Mouse (Mus musculus) adrenal gland, postnatal 4 days (tissue): Measurements from ENCODE around the gene Ormdl3. TPM values are rescaled to one million over a fixed set of nuclear protein-coding genes. Genes with fewer than 3 reads are reported as not detected.
"Not testable (repeated sequence)": the region's sequence is repeated elsewhere in the genome, so short reads cannot be mapped to it uniquely, and the experiment has no call there.

Source experiments
- DNase-seq, 2 experiments: peaks; one replicate each; pipeline ENCODE4 v3.0.0; 2021 to 2022; ENCODE audit warnings: low spot score in 2 of 2, mixed read lengths in 2 of 2
- long read RNA-seq, 2 experiments: library from polyadenylated mRNA; stranded (forward); transcript quantifications; one replicate each; pipeline ENCODE4 v2.0.0; 2021
- total RNA-seq, 2 experiments: library from RNA; stranded (reverse); gene quantifications; 2 replicates each; pipeline ENCODE4 v1.2.3; 2021

The Ormdl3 gene
- total RNA-seq: 10 to 100 TPM; 74.7 to 84.1 TPM
- long read RNA-seq, experiment 1, transcript Ormdl3-201 (4 exons, 2,184 nt): major isoform, 41 of 52 reads
- long read RNA-seq, experiment 1, partial matches to known transcripts: 1 of 52 reads
- long read RNA-seq, experiment 1, other reads (novel, unspliced or antisense): 10 of 52 reads
- long read RNA-seq, experiment 2, transcript Ormdl3-201 (4 exons, 2,184 nt): major isoform, 169 of 214 reads
- long read RNA-seq, experiment 2, partial matches to known transcripts: 4 of 214 reads
- long read RNA-seq, experiment 2, other reads (novel, unspliced or antisense): 41 of 214 reads

GRCm38 (mm10) chr11:98586892-98587563 is at the start of gene Ormdl3:
Gene Ormdl3, minus strand, starts transcription at chr11:98587368.
- DNase-seq: peak; percentile 95 to 99

GRCm38 (mm10) chr11:98635312-98635970 is 48.3 kb upstream of the Ormdl3 start:
- DNase-seq: not testable (repeated sequence)

- DNase-seq: no peak
Observed at GRCm38 (mm10) chr11:98630646-98631045, 43.5 kb upstream of the Ormdl3 start.

- no peak for DNase-seq
Observed at GRCm38 (mm10) chr11:98628706-98629105, 41.5 kb upstream of the Ormdl3 start.

GRCm38 (mm10) chr11:98625611-98626410 is 38.6 kb upstream of the Ormdl3 start, which contains the start of the genes Gm12355 and Gsdma3:
Gene Gm12355, minus strand, starts transcription at chr11:98625661.
Gene Gsdma3, plus strand, starts transcription at chr11:98626360.
- DNase-seq: no peak

GRCm38 (mm10) chr11:98624381-98624780 is 37.2 kb upstream of the Ormdl3 start:
- DNase-seq: not testable (repeated sequence)

- not testable (repeated sequence) for DNase-seq
Observed at GRCm38 (mm10) chr11:98623981-98624380, 36.8 kb upstream of the Ormdl3 start.

- DNase-seq: no peak
Observed at GRCm38 (mm10) chr11:98620791-98621190, 33.6 kb upstream of the Ormdl3 start.

GRCm38 (mm10) chr11:98606763-98607162 is 19.6 kb upstream of the Ormdl3 start:
- no peak for DNase-seq

- DNase-seq: not testable (repeated sequence)
Observed at GRCm38 (mm10) chr11:98604911-98605310, 17.7 kb upstream of the Ormdl3 start.

GRCm38 (mm10) chr11:98603953-98604352 is 16.8 kb upstream of the Ormdl3 start:
- no peak for DNase-seq

GRCm38 (mm10) chr11:98602090-98602690 is 15.0 kb upstream of the Ormdl3 start:
- no peak for DNase-seq

GRCm38 (mm10) chr11:98599291-98599690 is 12.1 kb upstream of the Ormdl3 start:
- DNase-seq: no peak

- DNase-seq: no peak
Observed at GRCm38 (mm10) chr11:98598851-98599290, 11.7 kb upstream of the Ormdl3 start.

GRCm38 (mm10) chr11:98597991-98598390 is 10.8 kb upstream of the Ormdl3 start, which contains the start of gene Lrrc3c:
Gene Lrrc3c, plus strand, starts transcription at chr11:98598291.
- no peak for DNase-seq

GRCm38 (mm10) chr11:98597363-98597762 is 10.2 kb upstream of the Ormdl3 start:
- no peak for DNase-seq

- no peak for DNase-seq
Observed at GRCm38 (mm10) chr11:98595955-98596354, 8.8 kb upstream of the Ormdl3 start.

- DNase-seq: no peak
Observed at GRCm38 (mm10) chr11:98595473-98595872, 8.3 kb upstream of the Ormdl3 start.

- DNase-seq: no peak
Observed at GRCm38 (mm10) chr11:98595021-98595420, 7.9 kb upstream of the Ormdl3 start.
